Mouse (Mus musculus) neural tube, postnatal 0 days (tissue): Measurements from ENCODE around the gene Pate3. TPM values are rescaled to one million over a fixed set of nuclear protein-coding genes. Genes with fewer than 3 reads are reported as not detected.

Experiments
- polyA plus RNA-seq: library from polyadenylated mRNA; unstranded; fragments of >200 nt; fragmentation: Nextera tagmentation; extraction: Ambion mirVana; gene quantifications from 2 replicates; pipeline ENCODE4 v1.2.1, GENCODE M21; 2015

Pate3 gene
- not detected in 2 replicates for polyA plus RNA-seq

DNA sequence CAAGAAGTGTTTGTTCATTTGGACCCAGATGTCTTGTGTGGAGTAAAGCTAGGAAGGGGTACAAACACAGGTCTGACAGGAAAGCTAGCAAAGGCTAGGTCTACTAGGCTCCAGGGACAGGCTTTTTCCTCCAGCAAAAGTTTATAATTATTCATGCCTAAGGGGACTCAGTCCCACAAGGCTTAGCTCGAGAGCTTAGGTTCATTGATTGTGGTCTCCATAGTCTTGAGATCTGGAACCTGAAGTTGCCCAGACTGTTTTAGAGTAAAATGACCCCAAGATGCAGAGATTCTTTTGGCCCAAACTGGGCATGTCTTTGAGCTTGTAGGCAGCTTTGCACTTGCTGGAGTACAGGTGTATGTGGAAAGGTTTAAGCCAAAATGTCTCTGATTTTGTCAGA, at the start of gene Pate3:
Gene Pate3, minus strand, starts transcription at position 101 of the 400 bp plus-strand sequence.

DNA sequence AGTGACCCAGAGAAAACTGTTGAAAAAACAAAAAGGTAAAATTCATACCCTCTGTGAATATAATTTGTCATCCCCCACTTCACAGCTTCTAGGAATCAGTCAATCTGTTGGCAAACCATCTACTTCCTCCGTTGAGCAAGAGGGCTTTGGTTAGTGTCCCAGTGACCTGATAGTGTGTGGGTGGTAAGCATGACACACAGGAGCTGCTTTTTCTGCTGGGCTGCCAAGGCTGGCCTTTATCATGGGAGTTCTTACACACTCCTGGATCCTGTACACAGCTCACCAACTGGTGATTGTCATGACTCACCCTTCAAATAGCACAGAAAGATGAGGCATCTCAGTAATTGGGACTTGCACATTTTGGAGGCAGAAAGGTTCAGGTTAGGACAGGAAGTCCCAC, 39.0 kb upstream of the Pate3 start, which contains the start of gene Pate1:
Gene Pate1, minus strand, starts transcription at position 378 of the 400 bp plus-strand sequence.

DNA sequence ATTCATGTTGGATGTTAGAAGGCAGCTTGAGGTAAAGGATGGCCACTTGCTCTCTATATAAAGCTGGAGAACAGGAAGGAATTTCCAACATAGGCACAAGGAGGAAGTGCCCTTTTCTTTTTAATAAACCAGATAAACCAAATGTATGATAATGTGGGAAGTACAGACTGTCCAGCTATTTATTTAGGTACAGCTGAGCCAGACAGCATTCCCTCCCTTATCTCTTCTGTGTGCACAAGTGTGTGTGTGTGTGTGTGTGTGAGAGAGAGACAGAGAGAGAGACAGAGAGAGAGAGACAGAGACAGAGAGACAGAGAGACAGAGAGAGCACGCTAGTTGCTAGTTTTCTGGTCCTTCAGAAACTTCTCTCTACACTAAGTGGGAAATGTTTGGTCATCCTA, 36.2 kb downstream of the Pate3 start, which contains the start of gene Pate4:
Gene Pate4, minus strand, starts transcription at position 101 of the 400 bp plus-strand sequence.

Other genes with a start within 250 kb of the Pate3 start
- gene Cdon, start 227.1 kb downstream of the Pate3 start, polyA plus RNA-seq, result 1.3 and 1.8 TPM in 2 replicates
- gene Gm1113, start 129.9 kb downstream of the Pate3 start, polyA plus RNA-seq, result not detected in 2 replicates
- 24.8 and 25.4 TPM in 2 replicates for gene Ddx25, start 89.7 kb downstream of the Pate3 start, polyA plus RNA-seq
- 12.1 and 12.5 TPM in 2 replicates for gene Pus3, start 89.6 kb downstream of the Pate3 start, polyA plus RNA-seq
- 0.65 and 0.93 TPM in 2 replicates for gene Pate2, start 77.9 kb downstream of the Pate3 start, polyA plus RNA-seq
- gene Hyls1, start 77.8 kb downstream of the Pate3 start, polyA plus RNA-seq, result 9.9 and 10.3 TPM in 2 replicates
- gene Pate4, start 36.3 kb downstream of the Pate3 start, polyA plus RNA-seq, result not detected in 2 replicates
- not detected in 2 replicates for gene Pate1, start 39.2 kb upstream of the Pate3 start, polyA plus RNA-seq
- gene Gm17677, start 92.8 kb upstream of the Pate3 start, polyA plus RNA-seq, result not detected in 2 replicates
- not detected in 2 replicates for gene Gm17727, start 129.9 kb upstream of the Pate3 start, polyA plus RNA-seq
- gene Gm27235, start 141.9 kb upstream of the Pate3 start, polyA plus RNA-seq, result not detected in 2 replicates
- not detected in 2 replicates for gene D730048I06Rik, start 141.9 kb upstream of the Pate3 start, polyA plus RNA-seq
- gene 9230110F15Rik, start 195.9 kb upstream of the Pate3 start, polyA plus RNA-seq, result not detected in 2 replicates